Mouse (Mus musculus) lung, postnatal 25 days (tissue): ENCODE results near the gene Pla2g2e.
"Not testable (repeated sequence)": the region's sequence is repeated elsewhere in the genome, so short reads cannot be mapped to it uniquely, and the experiment has no call there.

Experiments used
- DNase-seq: peaks from one replicate; pipeline ENCODE4 v3.0.0; 2022; ENCODE audit warnings: low spot score

The Pla2g2e gene

GRCm38 (mm10) chr4:138882179-138882578, 4.4 kb downstream of the Pla2g2e start:
- DNase-seq: peak; percentile 22

GRCm38 (mm10) chr4:138884261-138884660, 6.5 kb downstream of the Pla2g2e start:
- DNase-seq: peak; percentile 82

- DNase-seq: no peak
Measured at GRCm38 (mm10) chr4:138889165-138889564, 11.4 kb downstream of the Pla2g2e start.

- no peak for DNase-seq
Measured at GRCm38 (mm10) chr4:138889635-138890034, 11.9 kb downstream of the Pla2g2e start.

- peak; percentile 63 for DNase-seq
Measured at GRCm38 (mm10) chr4:138892655-138893054, 14.9 kb downstream of the Pla2g2e start.

- not testable (repeated sequence) for DNase-seq
Measured at GRCm38 (mm10) chr4:138893789-138894188, 16.0 kb downstream of the Pla2g2e start.

GRCm38 (mm10) chr4:138899361-138899760, 21.6 kb downstream of the Pla2g2e start:
- DNase-seq: no peak

- no peak for DNase-seq
Measured at GRCm38 (mm10) chr4:138905624-138906337, 28.0 kb downstream of the Pla2g2e start.

- DNase-seq: no peak
Measured at GRCm38 (mm10) chr4:138913141-138913787, 35.5 kb downstream of the Pla2g2e start.

GRCm38 (mm10) chr4:138913797-138914196, 36.1 kb downstream of the Pla2g2e start, which contains the start of gene Otud3:
Gene Otud3 (minus strand): TSS chr4:138913945.
- DNase-seq: peak; percentile 96

- no peak for DNase-seq
Measured at GRCm38 (mm10) chr4:138917282-138917681, 39.5 kb downstream of the Pla2g2e start.

- DNase-seq: no peak
Measured at GRCm38 (mm10) chr4:138921254-138922130, 43.8 kb downstream of the Pla2g2e start.

GRCm38 (mm10) chr4:138922131-138922459, 44.4 kb downstream of the Pla2g2e start:
- peak; percentile 96 for DNase-seq

- no peak for DNase-seq
Measured at GRCm38 (mm10) chr4:138925561-138925960, 47.8 kb downstream of the Pla2g2e start.
